Mouse (Mus musculus) heart, postnatal 0 days (tissue): Measurements from ENCODE around the gene Btnl4. TPM values are rescaled to one million over a fixed set of nuclear protein-coding genes. Genes with fewer than 3 reads are reported as not detected.
"Not testable (repeated sequence)": the region's sequence is repeated elsewhere in the genome, so short reads cannot be mapped to it uniquely, and the experiment has no call there.

Experiments
- ATAC-seq: fragments of 200-750 bp; cut with Nextera tagmentation; 2 replicates; pipeline ENCODE4 v1.8.0; 2017; ENCODE audit warnings: low read depth, moderate number of reproducible peaks, moderate library complexity; ENCODE audit not compliant: insufficient read depth
- DNase-seq: peaks from one replicate; pipeline ENCODE4 v3.0.0-alpha.2; 2016; ENCODE audit warnings: low spot score
- H3K27ac ChIP-seq: fragments of 300-500 bp; sonication (generic); 2 replicates; pipeline ENCODE4 v1.5.1; 2014; ENCODE audit warnings: low read depth, mild to moderate bottlenecking
- H3K27me3 ChIP-seq: fragments of 300-500 bp; sonication (generic); 2 replicates; pipeline ENCODE4 v1.6.1; 2014; ENCODE audit warnings: low read length, mixed read lengths; ENCODE audit not compliant: control insufficient read depth, insufficient read depth
- H3K36me3 ChIP-seq: fragments of 300-500 bp; sonication (generic); replicated peaks from 2 replicates; pipeline ENCODE4 v1.6.1; 2014; ENCODE audit warnings: low read length, mixed read lengths; ENCODE audit not compliant: control insufficient read depth, insufficient read depth
- H3K4me1 ChIP-seq: fragments of 300-500 bp; sonication (generic); 2 replicates; pipeline ENCODE4 v1.6.1; 2014; ENCODE audit warnings: antibody characterized with exemption; ENCODE audit not compliant: control insufficient read depth, insufficient read depth
- H3K4me2 ChIP-seq: fragments of 300-500 bp; sonication (generic); 2 replicates; pipeline ENCODE4 v1.6.1; 2014; ENCODE audit warnings: low read depth, mild to moderate bottlenecking, low read length, moderate library complexity
- H3K4me3 ChIP-seq: fragments of 300-500 bp; sonication (generic); 2 replicates; pipeline ENCODE4 v1.5.1; 2014; ENCODE audit warnings: low read depth, low read length
- H3K9ac ChIP-seq: fragments of 300-500 bp; sonication (generic); replicated peaks from 2 replicates; pipeline ENCODE4 v1.6.1; 2014; ENCODE audit warnings: low read depth, low read length, mixed read lengths
- H3K9me3 ChIP-seq: fragments of 300-500 bp; sonication (generic); replicated peaks from 2 replicates; pipeline ENCODE4 v1.6.1; 2016; ENCODE audit warnings: low read length; ENCODE audit not compliant: control insufficient read depth
- CTCF ChIP-seq: IDR thresholded peaks from 2 replicates; pipeline ENCODE4 v1.5.1; 2016; ENCODE audit warnings: antibody characterized with exemption, control low read depth, low read depth
- EP300 ChIP-seq: IDR thresholded peaks from 2 replicates; pipeline ENCODE4 v1.6.1; 2016; ENCODE audit warnings: antibody characterized with exemption, low read depth
- WGBS: fragments of 180-500 bp; shearing (Covaris S2); extraction: QIAGEN DNeasy Blood & Tissue Kit; methylation state at CpG from one replicate; pipeline ENCODE4 v1.1.7; 2014; 5-methylcytosine and 5-hydroxymethylcytosine counted together
- polyA plus RNA-seq: library from polyadenylated mRNA; unstranded; fragments of >200 nt; fragmentation: Nextera tagmentation; extraction: Ambion mirVana; gene quantifications from 2 replicates; pipeline ENCODE4 v1.2.1, GENCODE M21; 2015
- total RNA-seq: library from RNA; depleted of rRNA; stranded (reverse); fragments of >200 nt; gene quantifications from 2 replicates; pipeline ENCODE4 v1.2.3, GENCODE M21; 2014; ENCODE audit warnings: low replicate concordance; rRNA removed

Gene Btnl4
- not detected in 2 replicates for total RNA-seq
- not detected in 2 replicates for polyA plus RNA-seq

DNA sequence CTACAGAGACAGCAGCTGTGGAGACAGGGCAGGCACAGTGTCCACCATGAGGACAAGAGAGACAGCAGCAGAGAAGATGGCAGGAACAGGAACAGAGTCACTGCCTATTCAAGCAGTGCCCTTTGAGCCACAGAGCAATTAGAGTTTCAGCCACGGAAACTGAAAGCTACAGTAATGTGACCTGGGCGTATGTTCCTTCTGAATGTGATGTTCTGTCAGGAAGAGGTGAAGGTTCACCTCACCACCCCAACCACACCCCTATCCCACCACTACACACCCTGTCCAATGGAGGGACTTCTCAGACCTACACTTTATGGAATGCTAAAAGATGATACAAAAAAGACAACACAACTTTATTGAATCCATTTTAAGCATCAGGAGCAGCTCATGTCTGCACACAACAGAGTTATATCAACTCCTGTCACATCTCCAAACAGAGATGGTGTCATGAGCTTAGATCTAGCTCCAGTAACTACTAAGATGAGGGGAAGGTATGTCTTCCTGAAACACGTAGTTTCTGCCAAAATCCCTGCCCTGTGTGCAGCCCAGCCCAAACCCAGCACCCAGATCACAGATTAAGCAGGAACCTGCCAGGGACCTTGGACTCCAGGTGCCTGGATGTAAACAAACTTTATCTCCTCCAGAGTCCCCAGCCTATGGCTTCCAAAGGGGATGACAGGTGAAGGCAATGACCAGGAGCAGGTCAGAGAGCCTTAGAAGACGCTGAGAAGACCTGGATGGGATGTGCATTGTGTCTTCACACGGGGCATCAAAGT lies at the start of gene Btnl4:
Btnl4 (minus strand) TSS at position 81 of the 776 bp plus-strand sequence.
- not testable (repeated sequence) for H3K4me2 ChIP-seq, H3K36me3 ChIP-seq, H3K27me3 ChIP-seq, H3K27ac ChIP-seq, H3K4me1 ChIP-seq, H3K9me3 ChIP-seq, H3K4me3 ChIP-seq, H3K9ac ChIP-seq, ATAC-seq, DNase-seq
- 71% methylated on average over 3 of the region's 5 CpGs for WGBS

DNA sequence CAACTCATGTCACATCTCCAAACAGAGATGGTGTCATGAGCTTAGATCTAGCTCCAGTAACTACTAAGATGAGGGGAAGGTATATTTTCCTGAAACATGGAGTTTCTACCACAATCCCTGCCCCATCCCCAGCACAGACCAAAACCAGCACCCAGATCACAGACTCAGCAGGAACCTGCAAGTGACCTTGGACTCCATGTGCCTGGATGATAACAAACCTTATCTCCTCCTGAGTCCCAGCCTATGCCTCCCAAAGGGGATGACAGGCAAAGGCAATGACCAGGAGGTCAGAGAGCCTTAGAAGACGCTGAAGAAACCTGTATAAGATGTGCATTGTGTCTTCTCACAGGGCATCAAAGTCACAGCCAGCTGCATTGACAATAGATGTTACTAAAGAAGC lies 41.9 kb upstream of the Btnl4 start:
- H3K4me3 ChIP-seq: no peak overlapping the region
- H3K9ac ChIP-seq: no peak overlapping the region
- ATAC-seq (no peak), DNase-seq (no peak)
- H3K27me3 ChIP-seq: no peaks in the 10 kb centered on the region
- H3K27ac ChIP-seq: no peak overlapping the region
- no peaks in the 10 kb centered on the region for H3K36me3 ChIP-seq
- H3K4me1 ChIP-seq: no peaks in the 10 kb centered on the region
- H3K9me3 ChIP-seq: no peaks in the 10 kb centered on the region
- H3K4me2 ChIP-seq: no peak overlapping the region
- WGBS: 29% methylated on average over 1 of the region's 1 CpGs
- TF ChIP-seq EP300: no peak
- no peak for TF ChIP-seq CTCF

DNA sequence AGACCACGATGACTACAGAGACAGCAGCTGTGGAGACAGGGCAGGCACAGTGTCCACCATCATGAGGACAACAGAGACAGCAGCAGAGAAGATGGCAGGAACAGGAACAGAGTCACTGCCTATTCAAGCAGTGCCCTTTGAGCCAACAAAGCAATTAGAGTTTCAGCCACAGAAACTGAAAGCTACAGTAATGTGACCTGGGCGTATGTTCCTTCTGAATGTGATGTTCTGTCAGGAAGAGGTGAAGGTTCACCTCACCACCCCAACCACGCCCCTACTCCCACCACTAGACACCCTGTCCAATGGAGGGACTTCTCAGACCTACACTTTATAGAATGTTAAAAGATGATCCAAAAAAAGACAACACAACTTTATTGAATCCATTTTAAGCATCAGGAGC lies 41.5 kb upstream of the Btnl4 start:
- not testable (repeated sequence) for H3K4me3 ChIP-seq, DNase-seq, H3K27ac ChIP-seq, H3K9me3 ChIP-seq, H3K36me3 ChIP-seq, H3K4me2 ChIP-seq, H3K27me3 ChIP-seq, H3K9ac ChIP-seq, ATAC-seq, H3K4me1 ChIP-seq
- WGBS: 64% methylated on average over 3 of the region's 3 CpGs

DNA sequence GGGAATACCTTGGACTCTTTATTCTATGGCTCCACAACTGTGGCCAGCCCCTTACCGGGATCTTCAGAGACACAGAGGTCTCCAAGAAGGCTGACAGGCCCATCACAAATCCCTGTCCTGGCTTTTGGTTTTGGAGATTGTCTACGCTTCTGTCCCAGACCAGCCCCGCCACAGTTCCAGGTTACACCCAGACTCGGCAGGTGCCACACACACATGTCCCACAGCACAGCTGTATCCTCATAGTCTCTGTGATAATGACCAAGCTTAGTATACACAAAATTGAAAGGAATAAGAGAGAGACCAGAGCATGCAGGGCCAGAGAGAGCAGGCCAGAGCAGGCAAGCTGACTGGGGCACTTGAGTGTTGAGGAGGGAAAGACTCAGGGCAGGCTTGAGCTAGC lies 40.7 kb upstream of the Btnl4 start:
- 81% methylated on average over 4 of the region's 4 CpGs for WGBS
- no peaks in the 10 kb centered on the region for H3K9me3 ChIP-seq
- no peak overlapping the region for H3K27ac ChIP-seq
- H3K4me3 ChIP-seq: no peak overlapping the region
- DNase-seq (no peak), ATAC-seq (no peak)
- H3K9ac ChIP-seq: no peak overlapping the region
- H3K27me3 ChIP-seq: no peaks in the 10 kb centered on the region
- no peak overlapping the region for H3K4me2 ChIP-seq
- H3K4me1 ChIP-seq: no peaks in the 10 kb centered on the region
- no peak for TF ChIP-seq CTCF
- no peak for TF ChIP-seq EP300
- H3K36me3 ChIP-seq: no peaks in the 10 kb centered on the region

DNA sequence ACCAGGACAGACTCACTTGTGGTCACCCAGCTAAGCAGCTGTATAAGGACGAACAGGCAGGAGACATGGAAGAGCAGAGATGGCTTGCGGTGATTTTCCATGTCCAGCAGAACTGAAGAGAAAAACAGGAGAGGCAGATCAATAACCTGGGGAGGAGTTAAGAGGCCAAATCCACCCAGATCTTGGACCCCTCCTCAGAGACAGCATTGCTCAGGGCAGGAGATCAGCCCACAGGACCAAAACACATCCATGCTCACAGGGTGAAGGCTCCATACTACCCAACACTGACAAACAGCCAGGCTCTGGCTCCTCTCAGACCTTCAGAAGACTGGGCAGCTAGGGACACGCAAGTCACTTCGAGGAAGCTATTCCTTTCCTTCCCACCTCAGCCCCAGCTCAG lies 40.1 kb upstream of the Btnl4 start, which contains the start of gene Btnl6:
Btnl6 (minus strand) TSS at position 101 of the 400 bp plus-strand sequence.
- Histone ChIP-seq H3K4me1 (no peaks in the 10 kb centered on the region), H3K4me2 (no peak within 1 kb of the TSS), H3K36me3 (no peaks in the 10 kb centered on the region), H3K4me3 (no peak within 1 kb of the TSS), H3K27me3 (no peaks in the 10 kb centered on the region), H3K9me3 (no peaks in the 10 kb centered on the region), H3K9ac (no peak within 1 kb of the TSS), H3K27ac (no peak within 1 kb of the TSS)
- no peak for DNase-seq
- no peak for ATAC-seq
- whole genome bisulfite sequencing: 80% methylated on average over 4 of the region's 4 CpGs
- TF ChIP-seq CTCF (no peak), EP300 (no peak)

DNA sequence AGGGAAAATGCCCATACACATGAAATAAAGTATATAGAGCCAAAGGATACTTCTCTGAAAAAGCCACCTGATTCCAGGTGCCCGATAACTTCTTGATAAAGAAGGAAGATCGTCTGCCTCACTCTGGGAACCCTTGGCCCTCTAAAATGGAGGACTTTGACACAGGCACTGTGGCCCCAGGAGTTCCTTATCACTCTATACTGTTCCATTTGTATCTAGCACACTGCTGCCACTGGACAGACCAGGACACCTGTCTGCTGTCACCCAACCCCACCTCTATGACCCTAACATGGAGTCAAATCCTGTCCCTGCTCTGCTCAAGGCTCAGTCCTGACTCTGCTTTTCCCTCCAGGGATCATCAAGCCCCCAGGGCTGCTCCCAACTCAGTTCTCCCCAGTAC lies 39.4 kb upstream of the Btnl4 start:
- TF ChIP-seq CTCF (no peak), EP300 (no peak)
- no peak overlapping the region for H3K27ac ChIP-seq

DNA sequence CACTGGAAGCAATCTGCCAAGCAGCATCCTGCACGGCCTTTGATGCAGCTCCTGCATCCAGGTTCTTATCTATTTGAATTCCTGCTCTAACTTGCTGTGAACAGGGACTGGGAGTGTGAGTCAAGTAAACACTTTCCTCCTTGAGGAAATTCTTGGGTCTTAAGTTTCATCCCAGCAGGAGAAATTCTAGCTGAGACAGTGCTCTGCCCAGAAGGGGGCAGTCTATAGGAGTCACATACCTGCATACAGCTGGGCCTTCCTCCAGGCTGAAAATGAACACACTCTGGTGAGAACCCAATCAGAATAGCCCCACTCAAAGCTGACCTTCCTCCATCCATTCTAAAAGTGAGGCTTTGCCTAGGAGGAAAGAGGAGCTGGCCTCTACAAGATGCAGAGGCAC lies 34.6 kb upstream of the Btnl4 start:
- not testable (repeated sequence) for H3K27ac ChIP-seq, H3K36me3 ChIP-seq, H3K4me3 ChIP-seq, H3K9ac ChIP-seq, H3K4me2 ChIP-seq, DNase-seq, H3K9me3 ChIP-seq, H3K27me3 ChIP-seq, H3K4me1 ChIP-seq, ATAC-seq
- WGBS: 33% methylated on average over 1 of the region's 1 CpGs

More for the DNA sequence above, 39.4 kb upstream of the Btnl4 start:
- H3K4me1 ChIP-seq: no peaks in the 10 kb centered on the region
- H3K36me3 ChIP-seq: no peaks in the 10 kb centered on the region
- no peak overlapping the region for H3K4me2 ChIP-seq
- no peaks in the 10 kb centered on the region for H3K27me3 ChIP-seq
- H3K4me3 ChIP-seq: no peak overlapping the region
- DNase-seq (no peak), ATAC-seq (no peak)
- WGBS: 61% methylated on average over 2 of the region's 2 CpGs
- H3K9me3 ChIP-seq: no peaks in the 10 kb centered on the region
- no peak overlapping the region for H3K9ac ChIP-seq
